Mouse (Mus musculus) midbrain, embryonic 11.5 days (tissue): ENCODE measurements around the gene Pheta1. TPM values are rescaled to one million over a fixed set of nuclear protein-coding genes. Genes with fewer than 3 reads are reported as not detected.

Source experiments
- ATAC-seq: fragments of 200-750 bp; cut with Nextera tagmentation; 2 replicates; pipeline ENCODE4 v1.8.0; 2017; ENCODE audit warnings: moderate TSS enrichment, moderate library complexity; ENCODE audit not compliant: low FRiP score
- DNase-seq: peaks from one replicate; pipeline ENCODE4 v3.0.0; 2015; ENCODE audit warnings: low spot score; ENCODE audit errors: missing footprints
- H3K27ac ChIP-seq: fragments of 300-500 bp; sonication (generic); 2 replicates; pipeline ENCODE4 v1.5.1; 2014; ENCODE audit warnings: low read depth, low read length
- H3K27me3 ChIP-seq: fragments of 300-500 bp; sonication (generic); 2 replicates; pipeline ENCODE4 v1.6.1; 2014; ENCODE audit warnings: mild to moderate bottlenecking, low read length, moderate library complexity, mixed read lengths; ENCODE audit not compliant: control insufficient read depth, insufficient read depth
- H3K36me3 ChIP-seq: fragments of 300-500 bp; sonication (generic); 2 replicates; pipeline ENCODE4 v1.6.1; 2014; ENCODE audit warnings: mild to moderate bottlenecking, low read length, moderate library complexity, mixed read lengths; ENCODE audit not compliant: control insufficient read depth, insufficient read depth
- H3K4me1 ChIP-seq: fragments of 300-500 bp; sonication (generic); 2 replicates; pipeline ENCODE4 v1.6.1; 2014; ENCODE audit warnings: low read length; ENCODE audit not compliant: control insufficient read depth, insufficient read depth
- H3K4me2 ChIP-seq: fragments of 300-500 bp; sonication (generic); 2 replicates; pipeline ENCODE4 v1.6.1; 2014; ENCODE audit warnings: mild to moderate bottlenecking, moderate library complexity
- H3K4me3 ChIP-seq: fragments of 300-500 bp; sonication (generic); 2 replicates; pipeline ENCODE4 v1.5.1; 2014; ENCODE audit warnings: low read depth, low read length
- H3K9ac ChIP-seq: fragments of 300-500 bp; sonication (generic); 2 replicates; pipeline ENCODE4 v1.6.1; 2014; ENCODE audit warnings: low read length
- H3K9me3 ChIP-seq: fragments of 300-500 bp; sonication (generic); 2 replicates; pipeline ENCODE4 v1.6.1; 2016; ENCODE audit warnings: low read length; ENCODE audit not compliant: control insufficient read depth
- WGBS: fragments of 180-500 bp; shearing (Covaris S2); extraction: QIAGEN DNeasy Blood & Tissue Kit; methylation state at CpG from one replicate; pipeline ENCODE4 v1.1.7; 2014; 5-methylcytosine and 5-hydroxymethylcytosine counted together
- polyA plus RNA-seq: library from polyadenylated mRNA; unstranded; fragments of >200 nt; fragmentation: Nextera tagmentation; extraction: Ambion mirVana; gene quantifications from 2 replicates; pipeline ENCODE4 v1.2.1, GENCODE M21; 2014

Pheta1 gene
- polyA plus RNA-seq, 1 experiment from 2014 or later: 27.9 TPM

GRCm38 (mm10) chr5:121815867-121816380, 32.9 kb upstream of the Pheta1 start:
- Histone ChIP-seq H3K9me3 (no peaks in the 10 kb centered on the region), H3K4me2 (no peak overlapping the region), H3K4me1 (no peaks in the 10 kb centered on the region), H3K27me3 (no peaks in the 10 kb centered on the region), H3K4me3 (no peak overlapping the region), H3K9ac (no peak overlapping the region), H3K36me3 (peaks cover 34% of the 10 kb centered on the region), H3K27ac (no peak overlapping the region)
- ATAC-seq: no peak
- 94% methylated on average over 8 of the region's 8 CpGs for WGBS
- no peak for DNase-seq

- no peak overlapping the region for H3K9ac ChIP-seq
- DNase-seq: no peak
- H3K4me1 ChIP-seq: no peaks in the 10 kb centered on the region
- H3K27me3 ChIP-seq: no peaks in the 10 kb centered on the region
- peaks cover 31% of the 10 kb centered on the region for H3K36me3 ChIP-seq
- H3K4me2 ChIP-seq: no peak overlapping the region
- H3K4me3 ChIP-seq: no peak overlapping the region
- ATAC-seq: no peak
- 98% methylated on average over 2 of the region's 2 CpGs for WGBS
- H3K9me3 ChIP-seq: no peaks in the 10 kb centered on the region
- no peak overlapping the region for H3K27ac ChIP-seq
These were observed 32.2 kb upstream of the Pheta1 start for GRCm38 (mm10) chr5:121816611-121817010.

- DNase-seq (no peak), ATAC-seq (no peak)
- Histone ChIP-seq H3K27ac (no peak overlapping the region), H3K9me3 (no peaks in the 10 kb centered on the region), H3K4me1 (no peaks in the 10 kb centered on the region), H3K4me2 (no peak overlapping the region), H3K9ac (no peak overlapping the region), H3K36me3 (peaks cover 31% of the 10 kb centered on the region), H3K4me3 (no peak overlapping the region), H3K27me3 (no peaks in the 10 kb centered on the region)
- WGBS: 92% methylated on average over 9 of the region's 9 CpGs
These were observed 31.2 kb upstream of the Pheta1 start for GRCm38 (mm10) chr5:121817551-121817950.

- Histone ChIP-seq H3K9ac (no peak overlapping the region), H3K27me3 (no peaks in the 10 kb centered on the region), H3K36me3 (peaks cover 29% of the 10 kb centered on the region), H3K4me3 (no peak overlapping the region), H3K27ac (no peak overlapping the region), H3K9me3 (no peaks in the 10 kb centered on the region), H3K4me1 (no peaks in the 10 kb centered on the region), H3K4me2 (no peak overlapping the region)
- ATAC-seq (no peak), DNase-seq (no peak)
- WGBS: 98% methylated on average over 7 of the region's 7 CpGs
These were observed 30.4 kb upstream of the Pheta1 start for GRCm38 (mm10) chr5:121818401-121818800.

GRCm38 (mm10) chr5:121818862-121819261, 29.9 kb upstream of the Pheta1 start:
- Histone ChIP-seq H3K4me1 (no peaks in the 10 kb centered on the region), H3K9me3 (no peaks in the 10 kb centered on the region), H3K9ac (no peak overlapping the region), H3K4me3 (no peak overlapping the region), H3K4me2 (no peak overlapping the region), H3K27me3 (no peaks in the 10 kb centered on the region), H3K27ac (no peak overlapping the region), H3K36me3 (peaks cover 27% of the 10 kb centered on the region)
- DNase-seq (no peak), ATAC-seq (no peak)
- 85% methylated on average over 4 of the region's 4 CpGs for WGBS

- Histone ChIP-seq H3K27ac (no peak overlapping the region), H3K4me1 (no peaks in the 10 kb centered on the region), H3K4me2 (no peak overlapping the region), H3K27me3 (no peaks in the 10 kb centered on the region), H3K9ac (no peak overlapping the region), H3K4me3 (no peak overlapping the region), H3K36me3 (peaks cover 24% of the 10 kb centered on the region), H3K9me3 (no peaks in the 10 kb centered on the region)
- no peak for ATAC-seq
- WGBS: 94% methylated on average over 5 of the region's 5 CpGs
- no peak for DNase-seq
These were observed 29.2 kb upstream of the Pheta1 start for GRCm38 (mm10) chr5:121819559-121819958.

- no peak overlapping the region for H3K4me3 ChIP-seq
- no peaks in the 10 kb centered on the region for H3K9me3 ChIP-seq
- no peaks in the 10 kb centered on the region for H3K27me3 ChIP-seq
- H3K27ac ChIP-seq: no peak overlapping the region
- peaks cover 24% of the 10 kb centered on the region for H3K36me3 ChIP-seq
- WGBS: 87% methylated on average over 2 of the region's 2 CpGs
- H3K9ac ChIP-seq: no peak overlapping the region
- no peak overlapping the region for H3K4me2 ChIP-seq
- no peak for ATAC-seq
- no peaks in the 10 kb centered on the region for H3K4me1 ChIP-seq
- no peak for DNase-seq
These were observed 28.6 kb upstream of the Pheta1 start for GRCm38 (mm10) chr5:121820161-121820560.

- Histone ChIP-seq H3K9ac (no peak overlapping the region), H3K36me3 (peaks cover 24% of the 10 kb centered on the region), H3K27me3 (no peaks in the 10 kb centered on the region), H3K4me2 (no peak overlapping the region), H3K4me1 (no peaks in the 10 kb centered on the region), H3K4me3 (no peak overlapping the region), H3K27ac (no peak overlapping the region), H3K9me3 (no peaks in the 10 kb centered on the region)
- ATAC-seq: no peak
- DNase-seq: no peak
- 89% methylated on average over 3 of the region's 3 CpGs for WGBS
These were observed 28.1 kb upstream of the Pheta1 start for GRCm38 (mm10) chr5:121820657-121821056.

GRCm38 (mm10) chr5:121821116-121821515, 27.7 kb upstream of the Pheta1 start:
- no peaks in the 10 kb centered on the region for H3K27me3 ChIP-seq
- H3K4me2 ChIP-seq: no peak overlapping the region
- no peaks in the 10 kb centered on the region for H3K9me3 ChIP-seq
- WGBS: 93% methylated on average over 5 of the region's 5 CpGs
- no peaks in the 10 kb centered on the region for H3K4me1 ChIP-seq
- ATAC-seq (no peak), DNase-seq (no peak)
- H3K9ac ChIP-seq: no peak overlapping the region
- H3K27ac ChIP-seq: no peak overlapping the region
- H3K36me3 ChIP-seq: peaks cover 22% of the 10 kb centered on the region
- H3K4me3 ChIP-seq: no peak overlapping the region

- H3K36me3 ChIP-seq: peaks cover 17% of the 10 kb centered on the region
- WGBS: 85% methylated on average over 5 of the region's 5 CpGs
- H3K27me3 ChIP-seq: no peaks in the 10 kb centered on the region
- no peak overlapping the region for H3K4me2 ChIP-seq
- ATAC-seq: no peak
- DNase-seq: no peak
- no peak overlapping the region for H3K4me3 ChIP-seq
- no peaks in the 10 kb centered on the region for H3K4me1 ChIP-seq
- no peaks in the 10 kb centered on the region for H3K9me3 ChIP-seq
- no peak overlapping the region for H3K9ac ChIP-seq
- no peak overlapping the region for H3K27ac ChIP-seq
These were observed 27.2 kb upstream of the Pheta1 start for GRCm38 (mm10) chr5:121821552-121821951.
